Mouse (Mus musculus): Measurements from ENCODE around the gene Agbl3.

Gene Agbl3

DNA sequence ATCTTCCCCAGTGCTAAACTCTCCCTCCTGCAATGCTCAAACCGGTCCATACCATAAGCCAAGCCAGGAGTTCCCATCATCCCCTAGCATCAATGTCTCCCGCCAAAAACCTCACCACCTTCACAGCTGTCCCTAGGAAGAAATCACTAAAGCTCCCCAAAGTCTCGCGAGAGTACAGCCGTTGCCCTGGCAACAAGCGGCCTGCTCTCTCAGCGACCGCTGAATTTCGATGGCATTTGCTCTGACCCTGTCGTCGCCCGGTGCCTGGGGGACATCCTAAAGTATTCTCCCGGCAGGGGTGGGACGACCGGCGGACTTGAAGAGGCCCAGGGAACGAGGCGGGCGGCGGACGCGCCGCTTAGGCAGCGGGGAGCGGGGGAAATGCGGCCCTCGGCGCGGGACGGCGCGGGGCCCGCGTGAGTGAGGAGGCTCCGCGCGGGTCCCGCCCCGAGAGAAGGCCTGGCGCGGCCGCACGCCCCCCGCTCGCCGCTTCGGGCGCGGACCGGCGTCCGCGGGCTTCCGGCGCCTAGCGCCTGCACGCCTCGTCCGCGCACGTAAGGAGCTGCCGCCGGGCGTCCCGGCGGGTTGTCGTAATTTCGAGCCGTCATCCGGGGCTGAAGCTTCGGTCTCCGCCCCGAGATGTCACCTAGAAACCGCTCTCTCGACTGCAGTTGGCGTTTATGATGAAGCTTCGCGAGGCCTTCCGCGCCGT lies at the start of gene Agbl3:
Gene Agbl3, plus strand, starts transcription at position 202 of the 712 bp plus-strand sequence.
- DNase-seq = peak; percentile 87 to 94

DNA sequence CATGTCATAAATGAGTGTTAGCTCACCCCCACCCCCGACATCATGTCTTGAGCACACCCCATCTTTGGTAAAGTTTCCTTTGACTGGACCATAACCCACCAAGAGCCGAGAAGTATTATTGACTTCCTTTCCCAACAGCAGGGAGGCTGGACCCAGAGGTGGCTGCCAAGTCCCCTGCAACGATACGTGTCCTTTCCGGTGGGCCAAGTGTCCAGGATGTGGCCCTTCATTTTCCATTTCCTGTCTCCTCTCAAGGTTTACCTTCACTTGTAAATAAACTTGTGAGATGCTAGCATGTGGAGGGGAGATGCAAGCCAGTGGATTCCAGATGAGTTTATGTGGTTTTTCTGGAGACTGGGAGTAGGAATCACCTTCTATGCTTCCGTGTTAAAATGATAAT lies 49.2 kb upstream of the Agbl3 start:
- no peak for DNase-seq

DNA sequence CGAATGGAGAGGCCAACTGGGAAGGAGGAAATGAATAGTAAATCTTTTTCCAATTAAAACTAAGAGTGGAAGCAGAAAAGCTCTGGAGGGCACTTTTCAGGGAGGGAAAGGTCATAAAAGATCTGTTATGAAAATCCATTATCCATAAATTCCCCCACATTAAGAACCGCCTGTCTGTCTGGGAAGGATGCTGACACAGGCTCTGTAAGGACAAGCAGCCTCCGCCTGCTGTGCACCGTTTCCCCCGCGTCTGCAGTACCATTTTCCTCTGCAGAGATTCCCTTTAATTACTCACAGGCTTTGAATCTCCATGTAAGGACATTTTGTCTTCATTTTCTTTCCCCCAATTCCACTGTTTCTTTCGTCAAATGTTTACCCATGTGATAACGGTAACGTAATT lies 48.7 kb upstream of the Agbl3 start:
- no peak for DNase-seq

- no peak for DNase-seq
Measured at GRCm38 (mm10) chr6:34734940-34735695, 45.1 kb upstream of the Agbl3 start.

- no peak for DNase-seq
Measured at GRCm38 (mm10) chr6:34736934-34737333, 43.3 kb upstream of the Agbl3 start.

DNA sequence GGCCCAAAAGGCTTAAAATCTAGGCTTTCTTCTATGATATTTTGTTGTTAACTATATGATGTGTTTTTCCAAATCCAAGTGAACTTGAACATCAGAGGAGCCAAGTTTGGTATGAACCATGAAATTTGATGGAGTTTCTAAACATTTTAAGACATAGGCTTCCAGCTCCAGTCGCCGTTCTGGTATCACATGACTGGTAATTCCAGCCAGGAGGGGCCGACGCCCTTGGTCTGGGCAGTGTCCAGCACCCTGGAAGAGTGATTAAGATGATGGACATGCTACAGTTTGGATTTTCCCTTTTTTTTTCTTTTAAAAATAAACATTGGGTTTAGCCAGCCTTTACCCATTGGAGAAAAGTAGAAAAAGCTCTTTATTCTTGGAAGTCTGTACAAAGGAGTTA lies 36.3 kb upstream of the Agbl3 start:
- no peak for DNase-seq

GRCm38 (mm10) chr6:34747846-34748245 lies 32.4 kb upstream of the Agbl3 start:
- DNase-seq = no peak

DNA sequence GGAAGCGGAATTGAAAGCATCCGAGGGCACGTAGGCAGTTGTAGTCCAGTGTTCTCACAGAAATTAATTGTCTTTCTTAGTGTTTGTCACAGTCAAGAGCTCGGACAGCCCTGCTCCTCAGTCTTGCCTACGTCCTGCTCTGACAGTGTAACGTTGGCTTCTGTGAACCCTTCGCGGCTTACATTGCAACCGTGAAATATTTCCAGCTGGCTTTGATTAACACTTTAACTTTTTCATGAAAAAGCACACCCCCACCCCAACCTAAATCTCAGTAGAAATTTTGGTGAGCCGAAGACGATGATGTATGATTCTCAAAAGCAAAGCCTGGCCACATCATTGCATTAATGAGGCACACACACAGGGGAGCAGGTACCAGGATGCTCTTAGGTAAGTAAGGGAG lies 31.7 kb upstream of the Agbl3 start:
- DNase-seq = no peak

DNA sequence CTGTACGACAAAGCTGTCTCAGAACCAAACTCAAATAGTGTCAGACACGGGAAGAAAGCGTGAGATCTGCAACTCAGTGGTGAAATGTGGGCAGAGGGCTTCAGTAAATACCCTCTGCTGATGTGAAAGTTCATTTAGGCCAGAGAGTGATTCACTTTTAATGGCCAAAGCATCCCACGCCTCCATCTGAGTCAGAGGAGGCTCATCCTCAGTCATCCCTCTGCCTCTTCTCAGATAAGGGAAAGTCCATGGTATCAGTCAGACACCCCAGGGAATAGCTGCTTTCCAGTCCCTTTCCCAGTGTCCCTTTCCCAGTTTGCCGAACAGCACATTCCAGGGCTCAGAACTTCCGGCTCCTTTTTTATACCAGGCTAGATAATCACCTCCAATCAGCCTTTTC lies 30.7 kb upstream of the Agbl3 start:
- no peak for DNase-seq

GRCm38 (mm10) chr6:34750487-34751120 lies 29.6 kb upstream of the Agbl3 start:
- no peak for DNase-seq

DNA sequence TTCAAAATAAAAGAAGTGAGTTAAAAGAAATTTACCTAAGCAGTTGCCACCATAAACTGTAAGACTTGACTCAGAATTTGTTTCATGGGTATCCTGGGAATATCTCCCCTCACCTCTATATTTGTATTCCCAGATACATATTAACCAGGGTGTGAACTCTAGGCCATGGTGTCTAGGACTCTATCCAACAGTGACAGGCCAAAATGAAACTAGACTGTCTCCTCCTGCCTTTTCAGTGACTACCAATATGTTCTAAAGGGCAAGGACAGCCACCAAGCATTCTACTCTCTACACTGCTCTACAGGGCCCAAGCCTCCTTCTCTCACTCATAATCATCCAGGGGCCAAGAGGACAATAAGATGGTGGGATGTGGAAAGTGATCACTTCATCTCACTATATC lies 28.6 kb upstream of the Agbl3 start:
- no peak for DNase-seq

- peak in 1 of 2 experiments; percentile 9 for DNase-seq
Measured at GRCm38 (mm10) chr6:34754448-34754847, 25.8 kb upstream of the Agbl3 start.

GRCm38 (mm10) chr6:34758340-34758739 lies 21.9 kb upstream of the Agbl3 start:
- no peak for DNase-seq

DNA sequence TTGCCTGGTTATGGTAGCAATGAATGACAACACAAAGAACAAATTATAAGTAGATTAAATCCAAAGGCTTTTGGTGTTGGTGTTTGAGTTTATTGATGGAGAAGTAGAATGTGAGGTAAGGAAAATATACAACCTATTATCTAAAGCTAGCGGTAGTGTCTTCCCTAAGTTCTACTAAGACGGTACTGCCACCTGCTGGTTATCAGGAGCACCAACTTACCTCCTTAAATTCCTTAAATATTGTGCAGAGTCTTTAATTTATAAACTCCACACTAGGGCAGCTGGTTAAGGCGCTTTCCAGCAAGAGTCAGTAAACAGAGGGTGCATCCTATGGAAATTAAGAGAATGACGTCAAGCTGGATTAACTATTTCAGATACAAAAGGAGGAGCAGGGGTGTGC lies 20.2 kb upstream of the Agbl3 start:
- DNase-seq = peak in 1 of 2 experiments; percentile 27

DNA sequence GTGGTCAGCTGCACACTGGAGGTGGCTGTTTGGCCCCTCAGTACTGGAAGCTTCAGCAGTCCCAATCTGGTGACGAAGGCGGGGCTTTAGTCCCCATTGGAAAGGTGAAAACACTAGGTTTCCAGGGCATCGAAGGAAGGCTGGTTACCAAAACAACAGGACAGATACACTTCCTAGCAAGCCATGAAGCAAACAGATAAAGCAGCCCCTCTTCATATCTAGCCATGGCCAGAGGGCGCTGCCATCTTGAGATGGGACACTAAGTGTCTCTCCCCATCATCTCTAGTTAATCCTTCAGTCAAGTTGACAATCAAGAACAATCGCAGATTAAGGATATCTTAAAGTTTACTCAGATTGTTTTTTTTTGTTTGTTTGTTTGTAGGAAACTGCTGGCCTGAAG lies 14.5 kb upstream of the Agbl3 start:
- DNase-seq = no peak

GRCm38 (mm10) chr6:34769984-34770383 lies 10.2 kb upstream of the Agbl3 start:
- no peak for DNase-seq

- no peak for DNase-seq
Measured at GRCm38 (mm10) chr6:34770491-34770890, 9.7 kb upstream of the Agbl3 start.

DNA sequence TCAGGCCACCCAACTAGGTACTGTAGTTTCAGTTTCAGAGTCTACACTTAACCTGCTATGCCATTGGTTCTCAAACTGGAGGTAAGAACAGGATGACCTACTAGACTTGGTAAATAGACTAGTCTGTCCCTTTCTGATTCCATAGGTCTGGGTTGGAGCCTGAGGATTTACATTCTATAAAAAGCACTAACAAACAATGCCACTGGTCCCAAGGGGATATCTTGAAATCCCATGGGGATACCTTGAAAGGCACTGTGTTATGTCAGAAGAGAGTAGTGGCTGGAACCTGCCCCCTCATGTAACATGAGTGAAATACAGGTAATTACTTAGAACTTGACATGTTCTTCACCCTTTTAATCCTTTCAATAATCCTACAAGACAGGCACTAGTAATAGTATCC lies 3.8 kb upstream of the Agbl3 start:
- no peak for DNase-seq

DNA sequence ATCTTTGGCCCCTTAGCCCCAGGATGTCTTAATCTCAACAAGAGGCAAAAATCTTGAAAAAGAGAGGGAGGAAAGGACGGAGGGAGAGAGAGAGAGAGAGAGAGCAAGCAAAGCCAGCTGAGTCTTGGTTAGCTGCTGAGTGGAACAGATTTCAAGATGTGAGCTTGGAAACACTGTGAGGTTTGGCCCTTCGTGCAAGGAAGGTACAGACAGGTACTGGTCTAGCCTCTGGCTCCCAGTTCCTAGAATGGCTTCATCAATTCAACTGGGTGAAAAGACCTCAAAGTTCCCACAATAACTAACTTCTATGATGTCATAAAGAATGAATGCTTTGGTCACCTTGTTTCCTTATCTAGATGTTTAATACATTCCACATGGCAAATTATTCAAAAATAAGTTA lies 3.1 kb upstream of the Agbl3 start:
- DNase-seq = no peak

- DNase-seq = no peak
Measured at GRCm38 (mm10) chr6:34777981-34778668, 2.1 kb upstream of the Agbl3 start.

- DNase-seq = no peak
Measured at GRCm38 (mm10) chr6:34780943-34781289, 684 bp downstream of the Agbl3 start.

GRCm38 (mm10) chr6:34782493-34782892 lies 2.3 kb downstream of the Agbl3 start:
- no peak for DNase-seq

DNA sequence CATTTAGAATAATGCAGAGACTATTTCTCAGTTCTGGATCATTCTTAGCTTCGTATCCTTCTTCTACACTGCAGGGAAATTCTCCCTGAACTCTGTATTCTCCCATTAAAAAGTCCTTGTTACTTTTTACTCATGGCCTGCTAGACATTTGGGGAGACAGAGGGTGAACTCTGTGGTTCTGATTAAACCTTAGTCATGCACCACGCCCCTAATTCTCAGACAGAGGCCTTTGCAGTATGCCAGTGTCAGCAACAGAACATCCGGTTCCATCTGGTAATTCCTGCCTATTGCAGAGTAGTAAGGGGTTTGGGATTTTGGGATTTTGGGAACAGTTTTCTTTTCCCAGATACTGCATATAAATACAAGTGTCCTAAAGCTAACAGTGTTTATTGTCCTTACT lies 16.6 kb downstream of the Agbl3 start:
- DNase-seq = no peak

GRCm38 (mm10) chr6:34797887-34798286 lies 17.7 kb downstream of the Agbl3 start:
- no peak for DNase-seq
